Mouse (Mus musculus) induced T-regulatory cell, adult 2 months (primary cell): ENCODE measurements around the gene Rbl2.

Experiments
- DNase-seq: peaks from one replicate; pipeline ENCODE4 v3.0.0-alpha.2; 2012; ENCODE audit warnings: low read depth

The Rbl2 gene

DNA sequence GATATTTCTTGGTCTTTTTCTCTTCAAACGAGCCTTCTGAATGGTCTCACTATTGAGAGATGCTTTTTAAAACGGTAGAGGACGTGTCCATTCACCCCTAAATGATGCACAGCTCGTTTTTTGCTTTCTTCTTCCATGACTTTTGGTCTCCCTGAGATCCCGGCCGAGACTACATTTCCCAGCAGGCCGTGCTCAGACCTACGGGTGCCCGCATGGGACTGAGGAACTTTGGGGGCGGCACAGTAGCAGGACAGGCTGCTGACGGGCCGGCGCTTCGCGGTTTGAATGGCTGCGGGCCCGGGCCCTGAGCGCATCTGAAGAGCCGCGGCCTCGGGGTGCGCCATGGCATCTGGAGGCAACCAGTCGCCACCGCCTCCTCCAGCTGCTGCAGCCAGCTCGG, at the start of gene Rbl2:
Gene Rbl2, plus strand, starts transcription at position 224 of the 400 bp plus-strand sequence.
- peak; percentile 94 for DNase-seq

- DNase-seq, result peak; percentile 28
Measured at GRCm38 (mm10) chr8:91034417-91034816, 35.4 kb upstream of the Rbl2 start.

DNA sequence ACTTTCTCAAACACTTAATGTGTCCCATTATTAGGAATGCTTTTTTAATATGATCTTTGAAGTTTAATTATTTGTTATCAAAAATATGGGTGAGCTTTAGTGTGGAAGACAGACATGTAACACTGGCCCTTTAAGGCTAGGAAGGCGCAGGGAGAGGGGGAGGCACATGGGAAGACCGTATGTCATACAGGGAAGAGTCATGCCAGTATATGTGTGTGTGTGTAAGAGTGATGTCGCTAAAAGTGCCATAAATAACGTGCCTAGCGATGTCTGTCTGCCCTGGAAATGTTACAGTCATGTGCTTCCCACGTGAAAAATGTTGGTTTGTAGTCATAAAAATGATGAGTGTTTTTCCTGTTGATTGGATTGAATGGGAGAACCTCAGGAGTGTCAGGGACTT, 33.0 kb upstream of the Rbl2 start:
- DNase-seq, result no peak

- no peak for DNase-seq
Measured at GRCm38 (mm10) chr8:91038637-91039036, 31.2 kb upstream of the Rbl2 start.

- no peak for DNase-seq
Measured at GRCm38 (mm10) chr8:91046370-91046769, 23.5 kb upstream of the Rbl2 start.

GRCm38 (mm10) chr8:91051037-91051436, 18.8 kb upstream of the Rbl2 start:
- DNase-seq, result no peak

- no peak for DNase-seq
Measured at GRCm38 (mm10) chr8:91054418-91054817, 15.4 kb upstream of the Rbl2 start.

- DNase-seq, result no peak
Measured at GRCm38 (mm10) chr8:91056848-91057247, 13.0 kb upstream of the Rbl2 start.

DNA sequence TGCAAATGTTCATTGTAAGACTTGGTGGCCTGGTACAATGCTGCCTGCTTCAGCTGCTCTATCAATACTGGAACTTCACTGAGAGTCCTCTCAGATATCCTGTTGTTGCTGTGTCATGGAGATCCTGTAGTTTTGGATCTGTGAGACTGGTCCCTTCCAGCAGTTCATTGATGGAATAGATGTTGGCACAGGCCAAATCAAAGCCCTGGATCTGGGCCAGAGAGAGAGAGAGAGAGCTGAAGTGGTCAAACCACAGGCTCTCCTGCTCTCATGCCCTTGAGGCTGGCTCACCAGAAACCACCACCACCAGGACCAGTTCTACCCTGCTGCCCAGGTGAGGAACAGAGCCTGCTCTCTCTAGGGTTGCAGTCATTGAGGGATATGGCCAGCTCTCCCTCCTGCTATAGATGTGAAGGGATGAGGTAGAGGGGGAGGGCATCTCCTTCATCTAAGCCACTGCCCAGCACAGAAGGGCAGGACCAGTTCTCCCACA, 10.7 kb upstream of the Rbl2 start:
- DNase-seq, result no peak

GRCm38 (mm10) chr8:91059884-91060510, 9.9 kb upstream of the Rbl2 start:
- DNase-seq, result no peak

GRCm38 (mm10) chr8:91060555-91061471, 9.0 kb upstream of the Rbl2 start:
- DNase-seq, result peak; percentile 17

DNA sequence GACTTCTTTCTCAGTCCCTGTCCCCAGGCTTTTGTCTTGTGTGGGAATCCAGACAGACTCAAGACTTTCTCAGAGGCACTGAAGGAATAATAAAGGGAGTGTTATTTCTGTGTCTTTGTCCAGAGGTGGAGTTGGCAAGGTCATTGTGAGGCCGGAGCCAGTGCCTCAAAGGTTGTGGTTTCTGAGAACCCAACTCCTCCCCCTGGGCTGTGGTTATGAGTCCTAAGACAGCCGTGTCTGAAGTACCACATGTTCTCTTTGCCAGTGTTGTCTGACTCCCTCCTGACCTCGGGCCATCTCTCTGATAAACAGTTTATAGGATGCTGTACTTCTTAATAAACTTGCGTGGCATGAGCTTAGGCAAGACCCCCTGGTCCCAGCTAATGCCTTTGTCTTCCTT, 4.7 kb upstream of the Rbl2 start:
- peak; percentile 18 for DNase-seq

DNA sequence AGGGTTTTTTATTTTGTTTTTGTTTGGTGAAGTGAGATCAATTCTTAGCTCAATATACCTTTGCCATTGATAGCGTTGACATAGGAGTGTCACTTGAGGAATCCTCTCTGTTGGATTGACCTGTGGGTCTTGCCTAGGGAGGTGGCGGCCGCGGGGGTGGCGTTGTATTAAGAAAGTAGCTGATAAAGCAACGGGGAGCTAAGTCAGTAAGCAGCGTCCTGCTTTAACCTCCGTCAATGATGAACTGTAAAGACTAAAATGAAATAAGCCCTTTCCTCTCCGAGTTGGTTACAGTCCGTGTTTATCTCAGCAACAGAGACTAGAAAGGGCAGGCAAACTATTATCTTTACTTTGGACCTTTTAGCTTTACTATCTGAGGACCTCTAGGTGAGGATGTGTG, 450 bp upstream of the Rbl2 start:
- no peak for DNase-seq

DNA sequence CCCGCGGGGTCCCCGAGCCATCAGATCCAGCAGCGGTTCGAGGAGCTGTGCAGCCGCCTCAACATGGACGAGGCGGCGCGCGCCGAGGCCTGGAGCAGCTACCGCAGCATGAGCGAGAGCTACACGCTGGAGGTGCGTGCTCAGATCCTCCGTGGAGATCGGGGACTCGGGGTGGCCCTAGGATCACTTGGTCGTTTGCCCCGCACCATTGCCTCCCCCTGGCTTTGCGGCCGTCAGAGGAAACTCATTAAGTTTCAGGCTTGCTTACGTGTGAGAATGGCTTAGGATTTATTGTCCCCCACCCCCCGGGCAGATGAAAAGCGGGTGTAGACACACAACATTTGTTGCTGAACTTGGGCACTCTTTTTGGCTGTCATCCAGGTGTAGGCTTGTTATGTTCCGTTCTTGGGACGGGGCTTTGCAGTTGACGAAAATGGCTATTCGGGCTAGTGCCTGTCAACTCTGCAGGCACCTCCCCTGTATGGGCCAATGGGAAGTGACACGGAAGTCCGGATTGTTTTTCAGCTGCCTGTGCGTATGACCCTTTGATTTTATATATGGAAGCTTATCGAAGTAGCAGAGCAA, 510 bp downstream of the Rbl2 start:
- peak; percentile 93 for DNase-seq

DNA sequence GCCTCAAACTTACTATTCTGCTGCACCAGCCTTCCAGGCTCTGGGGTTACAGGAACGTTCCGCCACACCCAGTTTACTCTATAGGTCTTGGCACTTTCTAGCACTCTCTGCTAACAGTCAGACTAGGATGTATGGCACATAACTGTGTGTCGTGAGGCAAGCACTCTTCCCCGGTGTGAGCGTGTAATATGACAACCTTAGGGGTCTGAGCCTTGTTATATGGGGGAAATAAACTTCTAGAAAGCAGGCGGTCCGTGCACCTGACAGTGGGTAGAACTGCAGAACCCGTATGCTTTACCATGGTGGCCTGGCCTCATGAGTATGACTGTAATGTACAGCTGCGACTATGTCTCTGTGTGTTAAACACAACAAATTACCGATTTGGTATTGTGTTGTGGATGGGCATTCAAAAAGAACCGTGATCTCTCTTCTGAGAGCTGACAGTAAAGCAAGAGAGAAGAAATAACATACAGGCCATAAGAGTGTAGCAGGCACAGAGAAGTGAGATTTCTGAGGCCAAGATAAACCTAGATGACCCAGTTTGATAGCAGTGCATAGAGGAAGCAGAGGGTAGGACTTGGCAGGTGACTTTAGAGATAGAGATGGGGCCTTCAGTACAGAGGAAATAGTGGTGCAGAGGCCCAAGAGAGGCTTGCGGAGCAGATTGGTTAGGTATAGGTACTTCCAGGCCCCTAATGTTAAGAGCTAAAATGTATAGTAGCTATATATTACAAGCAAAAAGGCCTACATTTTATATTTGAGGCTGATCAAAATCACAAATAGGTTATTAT, 7.4 kb downstream of the Rbl2 start:
- peak; percentile 79 for DNase-seq

DNA sequence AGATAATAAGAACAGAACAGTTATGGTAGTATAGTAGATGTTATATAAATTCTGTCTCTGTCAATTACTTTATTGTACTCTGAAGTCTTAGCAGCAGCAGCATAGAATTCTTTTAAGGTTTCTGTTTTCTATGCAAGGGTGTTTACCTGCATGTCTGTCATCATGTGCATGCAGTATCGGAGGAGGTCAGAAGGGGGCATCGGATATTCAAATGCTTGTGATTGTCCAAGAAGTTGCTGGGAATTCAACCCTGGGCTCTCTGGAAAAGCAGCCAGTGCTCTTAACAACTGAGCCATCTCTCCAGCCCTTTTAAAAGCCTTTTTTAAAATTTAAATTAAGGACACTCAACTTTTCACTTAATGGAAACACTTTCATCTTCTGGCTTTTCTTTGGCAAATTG, 9.8 kb downstream of the Rbl2 start:
- peak; percentile 52 for DNase-seq

DNA sequence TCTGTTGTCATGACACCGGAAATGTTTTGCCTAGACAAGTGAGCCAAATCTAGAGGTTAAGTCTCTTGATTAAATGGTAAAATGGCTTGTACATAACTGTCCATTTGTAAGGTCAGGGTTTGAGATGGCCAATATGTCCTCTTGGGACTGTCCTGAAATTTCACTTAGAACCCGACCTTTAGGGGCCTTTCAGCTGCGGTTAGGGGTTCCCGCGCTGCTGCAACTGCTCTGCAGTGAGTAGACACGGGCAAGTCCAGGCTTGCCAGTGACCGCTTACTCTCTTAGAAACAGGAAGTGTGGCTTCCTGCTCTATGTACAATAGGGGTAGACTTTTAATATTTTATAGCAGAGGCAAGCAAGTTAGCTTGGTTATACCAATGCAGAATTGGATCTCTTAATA, 12.1 kb downstream of the Rbl2 start:
- peak; percentile 70 for DNase-seq

DNA sequence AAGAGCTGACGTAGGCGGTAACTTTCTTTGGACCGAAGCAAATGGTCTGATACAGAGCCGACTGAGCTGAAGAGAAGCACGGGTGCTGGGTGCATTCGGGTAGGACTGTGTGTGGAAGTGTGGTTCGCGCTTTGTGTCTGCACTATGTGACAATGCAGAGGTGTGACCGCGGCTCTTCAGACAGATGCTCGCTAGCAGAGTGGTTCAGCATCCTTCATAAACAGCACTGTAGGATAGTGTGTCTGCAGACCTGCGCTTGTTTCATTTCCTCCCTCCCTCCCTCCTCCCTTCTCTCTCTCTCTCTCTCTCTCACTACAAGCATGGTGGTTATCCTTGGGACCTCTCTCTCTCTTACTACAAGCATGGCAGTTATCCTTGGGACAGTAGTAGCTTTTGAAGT, 12.6 kb downstream of the Rbl2 start:
- DNase-seq, result peak; percentile 58

GRCm38 (mm10) chr8:91088452-91088851, 18.6 kb downstream of the Rbl2 start:
- DNase-seq, result peak; percentile 19

DNA sequence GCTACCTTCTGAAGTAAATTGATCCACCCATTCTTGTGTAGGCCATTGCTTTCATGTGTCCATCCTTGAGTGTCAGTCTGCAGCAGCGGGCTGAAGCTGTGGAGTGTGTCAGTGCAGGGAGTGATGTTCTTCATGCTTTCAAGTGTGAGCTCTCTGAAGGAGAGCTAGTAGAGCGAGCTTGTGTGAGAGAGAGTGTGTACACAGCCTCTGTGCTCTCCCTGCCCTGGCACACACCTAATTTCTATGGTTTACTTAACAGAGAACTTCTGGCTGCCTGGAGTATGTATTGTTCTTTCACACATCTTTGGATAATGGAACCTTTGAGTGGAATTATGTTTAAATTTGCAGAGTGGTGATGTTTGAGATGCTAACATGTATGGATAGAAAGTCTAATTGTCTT, 19.7 kb downstream of the Rbl2 start:
- DNase-seq, result no peak

DNA sequence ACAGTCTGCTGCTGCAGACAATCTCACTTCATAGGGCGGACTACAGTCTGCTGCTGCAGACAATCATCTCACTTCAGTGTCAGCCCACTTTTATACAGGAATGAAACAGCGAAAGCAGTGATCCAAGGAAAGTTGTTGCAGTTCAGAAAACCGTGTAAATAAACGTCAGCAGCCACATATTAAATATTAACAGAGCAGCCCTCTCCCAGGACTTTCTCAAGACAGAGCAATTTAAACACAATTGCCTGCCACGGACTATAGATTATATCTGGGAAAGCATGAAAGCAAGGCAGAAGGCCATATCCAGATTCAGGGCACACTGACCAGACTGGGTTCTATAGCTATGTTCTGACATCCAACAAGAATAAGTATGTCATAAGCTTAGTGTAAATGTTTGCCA, 24.3 kb downstream of the Rbl2 start:
- no peak for DNase-seq

DNA sequence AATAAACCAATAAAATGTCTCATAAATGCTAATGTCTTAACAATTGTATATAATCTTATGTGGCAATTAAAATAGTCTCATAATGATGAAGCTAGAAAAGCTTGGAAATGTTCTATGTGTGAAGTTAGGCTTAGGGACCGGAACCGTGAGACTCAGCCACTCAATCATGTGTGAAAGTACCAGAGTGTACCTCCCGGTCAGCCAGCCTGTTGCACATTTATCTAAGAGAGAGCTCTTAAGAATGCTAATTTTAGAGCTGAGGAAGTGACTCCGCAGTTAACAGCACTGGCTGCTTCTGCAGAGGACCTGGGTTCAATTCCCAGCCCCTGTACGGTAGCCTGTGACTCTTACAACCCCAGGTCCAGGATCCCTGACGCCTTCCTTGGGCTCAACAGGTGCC, 28.2 kb downstream of the Rbl2 start:
- no peak for DNase-seq
